Mouse (Mus musculus) neural tube, embryonic 12.5 days (tissue): ENCODE results near the gene Adap2. TPM values are rescaled to one million over a fixed set of nuclear protein-coding genes. Genes with fewer than 3 reads are reported as not detected.
A peak's percentile ranks its signal among the peaks of the same experiment; 100 is the strongest.
"Not testable (repeated sequence)": the region's sequence is repeated elsewhere in the genome, so short reads cannot be mapped to it uniquely, and the experiment has no call there.

Source experiments
- ATAC-seq: fragments of 200-750 bp; cut with Nextera tagmentation; 2 replicates; pipeline ENCODE4 v1.8.0; 2017; ENCODE audit warnings: low read depth, mild to moderate bottlenecking, moderate TSS enrichment, moderate library complexity; ENCODE audit not compliant: low FRiP score
- H3K27ac ChIP-seq: fragments of 300-500 bp; sonication (generic); 2 replicates; pipeline ENCODE4 v1.5.1; 2016
- H3K27me3 ChIP-seq: fragments of 300-500 bp; sonication (generic); replicated peaks from 2 replicates; pipeline ENCODE4 v1.6.1; 2016; ENCODE audit warnings: mild to moderate bottlenecking
- H3K36me3 ChIP-seq: fragments of 300-500 bp; sonication (generic); 2 replicates; pipeline ENCODE4 v1.6.1; 2016; ENCODE audit warnings: mild to moderate bottlenecking
- H3K4me1 ChIP-seq: fragments of 300-500 bp; sonication (generic); 2 replicates; pipeline ENCODE4 v1.6.1; 2016
- H3K4me2 ChIP-seq: fragments of 300-500 bp; sonication (generic); replicated peaks from 2 replicates; pipeline ENCODE4 v1.6.1; 2016; ENCODE audit warnings: mild to moderate bottlenecking
- H3K4me3 ChIP-seq: fragments of 300-500 bp; sonication (generic); 2 replicates; pipeline ENCODE4 v1.5.1; 2016
- H3K9ac ChIP-seq: fragments of 300-500 bp; sonication (generic); 2 replicates; pipeline ENCODE4 v1.6.1; 2016; ENCODE audit warnings: mild to moderate bottlenecking
- H3K9me3 ChIP-seq: fragments of 300-500 bp; sonication (generic); 2 replicates; pipeline ENCODE4 v1.6.1; 2016; ENCODE audit warnings: mild to moderate bottlenecking
- WGBS: fragments of 180-500 bp; shearing (Covaris S2); methylation state at CpG from one replicate; pipeline ENCODE4 v1.1.7; 2016; 5-methylcytosine and 5-hydroxymethylcytosine counted together
- polyA plus RNA-seq: library from polyadenylated mRNA; unstranded; fragments of >200 nt; fragmentation: Nextera tagmentation; extraction: Ambion mirVana; gene quantifications from 2 replicates; pipeline ENCODE4 v1.2.1, GENCODE M21; 2016

Adap2 gene
- polyA plus RNA-seq, 1 experiment from 2014 or later, result 2.5 TPM

GRCm38 (mm10) chr11:80183054-80183704 lies 29.3 kb downstream of the Adap2 start:
- H3K4me3 ChIP-seq, result peak overlapping the region; percentile 53
- H3K36me3 ChIP-seq, ATAC-seq, H3K9me3 ChIP-seq, H3K27ac ChIP-seq, H3K27me3 ChIP-seq, H3K4me1 ChIP-seq, H3K9ac ChIP-seq: not testable (repeated sequence)
- WGBS, result 46% methylated on average over 12 of the region's 12 CpGs
- H3K4me2 ChIP-seq, result peak overlapping the region; percentile 72

GRCm38 (mm10) chr11:80183705-80184255 lies 29.9 kb downstream of the Adap2 start, which contains the start of gene Rnf135:
Gene Rnf135 (plus strand): TSS chr11:80183851.
- H3K9me3 ChIP-seq, result no peaks in the 10 kb centered on the region
- ATAC-seq, result no peak
- H3K9ac ChIP-seq, result peak within 1 kb of the TSS; percentile 42; the same call in 1 of the 2 replicates
- H3K4me1 ChIP-seq, result 0 out of 2 replicates have a peak, but pooled peaks cover 5% of the 10 kb centered on the region
- H3K27me3 ChIP-seq, result no peaks in the 10 kb centered on the region
- H3K4me3 ChIP-seq, result peak within 1 kb of the TSS; percentile 53
- H3K36me3 ChIP-seq, result no peaks in the 10 kb centered on the region
- 1% methylated on average over 33 of the region's 33 CpGs for WGBS
- H3K4me2 ChIP-seq, result peak within 1 kb of the TSS; percentile 72
- no peak within 1 kb of the TSS for H3K27ac ChIP-seq

- WGBS, result 93% methylated on average over 6 of the region's 6 CpGs
- Histone ChIP-seq H3K27ac (no peak overlapping the region), H3K9ac (no peak overlapping the region), H3K4me3 (0 out of 2 replicates have a peak overlapping the region, but pooled peaks have one; percentile 53), H3K4me1 (0 out of 2 replicates have a peak, but pooled peaks cover 5% of the 10 kb centered on the region), H3K9me3 (no peaks in the 10 kb centered on the region), H3K27me3 (no peaks in the 10 kb centered on the region), H3K4me2 (peak overlapping the region; percentile 72), H3K36me3 (no peaks in the 10 kb centered on the region)
- no peak for ATAC-seq
Observed at GRCm38 (mm10) chr11:80184531-80185071, 30.7 kb downstream of the Adap2 start.

- H3K36me3 ChIP-seq, ATAC-seq, H3K4me3 ChIP-seq, H3K4me2 ChIP-seq, H3K4me1 ChIP-seq, H3K27ac ChIP-seq, H3K9ac ChIP-seq, H3K9me3 ChIP-seq, H3K27me3 ChIP-seq: not testable (repeated sequence)
- WGBS, result 63% methylated on average over 5 of the region's 5 CpGs
Observed at GRCm38 (mm10) chr11:80185441-80185976, 31.6 kb downstream of the Adap2 start.

- no peak overlapping the region for H3K4me2 ChIP-seq
- H3K36me3 ChIP-seq, result no peaks in the 10 kb centered on the region
- H3K9ac ChIP-seq, result no peak overlapping the region
- no peak for ATAC-seq
- no peaks in the 10 kb centered on the region for H3K9me3 ChIP-seq
- H3K4me1 ChIP-seq, result no peaks in the 10 kb centered on the region
- no peak overlapping the region for H3K27ac ChIP-seq
- H3K4me3 ChIP-seq, result no peak overlapping the region
- no peaks in the 10 kb centered on the region for H3K27me3 ChIP-seq
- 83% methylated on average over 4 of the region's 4 CpGs for WGBS
Observed at GRCm38 (mm10) chr11:80190280-80190679, 36.4 kb downstream of the Adap2 start.

GRCm38 (mm10) chr11:80193827-80194226 lies 39.9 kb downstream of the Adap2 start:
- H3K27ac ChIP-seq, result no peak overlapping the region
- no peaks in the 10 kb centered on the region for H3K4me1 ChIP-seq
- H3K9ac ChIP-seq, result no peak overlapping the region
- no peak overlapping the region for H3K4me3 ChIP-seq
- no peaks in the 10 kb centered on the region for H3K9me3 ChIP-seq
- no peaks in the 10 kb centered on the region for H3K27me3 ChIP-seq
- no peak overlapping the region for H3K4me2 ChIP-seq
- WGBS, result 65% methylated on average over 4 of the region's 4 CpGs
- ATAC-seq, result no peak
- H3K36me3 ChIP-seq, result no peaks in the 10 kb centered on the region

- H3K36me3 ChIP-seq, result no peaks in the 10 kb centered on the region
- no peak overlapping the region for H3K27ac ChIP-seq
- no peak for ATAC-seq
- H3K4me3 ChIP-seq, result no peak overlapping the region
- H3K4me1 ChIP-seq, result no peaks in the 10 kb centered on the region
- H3K27me3 ChIP-seq, result no peaks in the 10 kb centered on the region
- H3K9me3 ChIP-seq, result no peaks in the 10 kb centered on the region
- 89% methylated on average over 7 of the region's 7 CpGs for WGBS
- H3K9ac ChIP-seq, result no peak overlapping the region
- no peak overlapping the region for H3K4me2 ChIP-seq
Observed at GRCm38 (mm10) chr11:80196351-80196750, 42.4 kb downstream of the Adap2 start.

- H3K4me1 ChIP-seq, result no peaks in the 10 kb centered on the region
- ATAC-seq, result no peak
- no peaks in the 10 kb centered on the region for H3K27me3 ChIP-seq
- H3K4me2 ChIP-seq, result no peak overlapping the region
- H3K27ac ChIP-seq, result no peak overlapping the region
- WGBS, result 94% methylated on average over 3 of the region's 3 CpGs
- H3K9ac ChIP-seq, result no peak overlapping the region
- H3K4me3 ChIP-seq, result no peak overlapping the region
- no peaks in the 10 kb centered on the region for H3K9me3 ChIP-seq
- no peaks in the 10 kb centered on the region for H3K36me3 ChIP-seq
Observed at GRCm38 (mm10) chr11:80199316-80199715, 45.4 kb downstream of the Adap2 start.

GRCm38 (mm10) chr11:80199773-80200172 lies 45.9 kb downstream of the Adap2 start:
- no peaks in the 10 kb centered on the region for H3K4me1 ChIP-seq
- no peak overlapping the region for H3K4me2 ChIP-seq
- H3K9ac ChIP-seq, result no peak overlapping the region
- H3K27me3 ChIP-seq, result no peaks in the 10 kb centered on the region
- no peaks in the 10 kb centered on the region for H3K9me3 ChIP-seq
- no peak overlapping the region for H3K27ac ChIP-seq
- no peaks in the 10 kb centered on the region for H3K36me3 ChIP-seq
- ATAC-seq, result no peak
- no peak overlapping the region for H3K4me3 ChIP-seq
- 95% methylated on average over 2 of the region's 2 CpGs for WGBS

- no peaks in the 10 kb centered on the region for H3K36me3 ChIP-seq
- H3K9ac ChIP-seq, result no peak overlapping the region
- no peaks in the 10 kb centered on the region for H3K27me3 ChIP-seq
- H3K4me1 ChIP-seq, result no peaks in the 10 kb centered on the region
- no peak for ATAC-seq
- H3K9me3 ChIP-seq, result no peaks in the 10 kb centered on the region
- H3K4me3 ChIP-seq, result no peak overlapping the region
- 70% methylated on average over 1 of the region's 1 CpGs for WGBS
- H3K4me2 ChIP-seq, result no peak overlapping the region
- no peak overlapping the region for H3K27ac ChIP-seq
Observed at GRCm38 (mm10) chr11:80200326-80200725, 46.4 kb downstream of the Adap2 start.

GRCm38 (mm10) chr11:80202296-80202695 lies 48.4 kb downstream of the Adap2 start:
- no peak overlapping the region for H3K9ac ChIP-seq
- no peaks in the 10 kb centered on the region for H3K36me3 ChIP-seq
- H3K27ac ChIP-seq, result no peak overlapping the region
- H3K4me3 ChIP-seq, result no peak overlapping the region
- no peak for ATAC-seq
- H3K4me2 ChIP-seq, result no peak overlapping the region
- 76% methylated on average over 6 of the region's 6 CpGs for WGBS
- no peaks in the 10 kb centered on the region for H3K9me3 ChIP-seq
- H3K27me3 ChIP-seq, result no peaks in the 10 kb centered on the region
- no peaks in the 10 kb centered on the region for H3K4me1 ChIP-seq

- Histone ChIP-seq H3K9ac (no peak overlapping the region), H3K4me2 (no peak overlapping the region), H3K27me3 (no peaks in the 10 kb centered on the region), H3K27ac (no peak overlapping the region), H3K4me3 (no peak overlapping the region), H3K36me3 (no peaks in the 10 kb centered on the region), H3K9me3 (no peaks in the 10 kb centered on the region), H3K4me1 (no peaks in the 10 kb centered on the region)
- ATAC-seq, result no peak
- 72% methylated on average over 3 of the region's 3 CpGs for WGBS
Observed at GRCm38 (mm10) chr11:80204037-80204436, 50.1 kb downstream of the Adap2 start.
